Mouse (Mus musculus) mesoderm, embryonic 11.5 days (tissue): ENCODE data around the gene Gm49378.

ENCODE experiments used
- DNase-seq: peaks from one replicate; pipeline ENCODE4 v3.0.0-alpha.2; 2012; ENCODE audit warnings: low read depth, low spot score

The Gm49378 gene

DNA sequence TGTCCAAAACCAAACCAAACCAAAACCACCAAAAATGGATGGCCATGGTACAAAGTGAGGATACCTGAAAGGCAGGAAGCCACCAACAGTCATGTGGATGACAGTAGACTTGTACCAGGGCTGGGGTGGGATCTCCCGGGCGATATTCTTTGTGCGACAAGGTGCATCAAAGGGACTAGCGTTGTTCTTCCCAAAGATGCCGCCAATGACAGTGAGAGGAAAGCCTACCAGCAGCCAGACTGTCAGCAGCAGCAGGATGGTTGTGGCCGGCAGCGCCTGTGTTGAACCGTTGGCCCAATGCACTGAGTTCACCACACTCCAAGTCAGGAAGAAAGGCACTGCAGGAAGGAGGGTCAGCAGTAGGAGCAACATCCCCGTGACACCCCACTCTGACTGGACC lies at the start of gene Gm49378:
Gm49378 (minus strand) TSS at position 101 of the 400 bp plus-strand sequence.
- no peak for DNase-seq

DNA sequence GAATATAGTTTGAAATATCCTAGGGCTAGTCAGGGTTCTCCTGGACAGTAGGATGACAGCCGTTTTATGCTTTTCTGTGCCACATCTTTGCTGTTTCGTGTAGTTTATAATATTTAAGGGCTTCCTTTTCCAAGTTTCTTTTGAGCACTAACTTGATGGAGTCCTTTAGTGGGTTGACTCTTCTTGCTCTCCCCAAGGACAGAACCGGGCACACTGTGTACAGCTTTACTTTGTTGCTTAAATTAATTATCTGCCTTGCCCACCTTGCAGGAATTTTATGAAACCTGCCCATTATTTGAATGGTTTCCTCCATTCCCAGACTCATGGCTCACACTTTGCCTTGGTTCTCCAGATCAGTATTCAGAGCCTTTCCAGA lies 44.4 kb upstream of the Gm49378 start:
- no peak for DNase-seq

DNA sequence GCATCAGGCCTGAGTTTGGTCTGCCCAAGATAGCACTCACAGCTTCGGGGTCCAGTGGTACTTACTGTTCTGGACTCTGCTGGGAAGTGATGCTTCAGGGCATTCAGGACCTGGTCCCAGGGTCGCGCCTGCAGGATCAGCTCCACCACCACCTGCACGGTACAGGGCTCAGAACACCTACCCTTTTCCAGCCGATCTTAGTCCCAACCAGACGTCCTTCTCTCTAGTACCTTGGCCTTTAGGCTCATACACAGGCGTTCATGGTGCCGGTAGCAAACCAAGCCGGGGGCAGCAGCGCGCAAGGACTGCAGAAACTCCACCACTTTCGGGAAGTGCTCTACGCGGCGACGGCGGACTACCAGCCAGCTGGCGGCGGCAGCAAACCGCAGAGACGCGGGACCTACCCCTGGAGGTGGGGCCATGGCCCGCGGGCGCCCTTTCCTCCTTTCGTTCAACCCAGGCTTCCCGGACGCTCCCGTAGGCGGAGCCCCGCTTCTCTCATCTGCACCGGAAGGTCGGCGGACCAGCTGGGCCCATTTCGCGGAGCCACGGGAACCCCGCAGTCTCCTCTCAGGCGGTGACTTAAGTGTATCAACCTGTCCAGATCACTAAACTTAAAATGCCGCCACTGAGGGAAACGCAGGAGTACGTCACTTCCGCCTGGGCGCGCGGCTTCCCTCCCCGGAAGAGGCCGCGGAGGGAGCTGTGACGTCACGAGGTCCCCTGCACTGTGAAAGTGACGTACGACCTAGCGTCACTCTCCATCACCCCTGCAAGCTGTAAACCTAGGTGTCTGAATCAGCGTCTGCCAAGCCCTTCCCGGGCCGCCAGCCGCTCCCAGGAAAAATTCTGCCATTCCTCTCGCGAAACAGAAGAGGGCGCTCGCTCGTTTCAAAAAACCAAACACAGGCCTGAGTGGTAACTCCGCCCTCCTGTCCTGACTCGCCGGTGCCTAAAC lies 43.7 kb upstream of the Gm49378 start, which contains the start of gene Tinf2:
Tinf2 (minus strand) TSS at position 661 of the 958 bp plus-strand sequence.
- DNase-seq: peak; percentile 99

DNA sequence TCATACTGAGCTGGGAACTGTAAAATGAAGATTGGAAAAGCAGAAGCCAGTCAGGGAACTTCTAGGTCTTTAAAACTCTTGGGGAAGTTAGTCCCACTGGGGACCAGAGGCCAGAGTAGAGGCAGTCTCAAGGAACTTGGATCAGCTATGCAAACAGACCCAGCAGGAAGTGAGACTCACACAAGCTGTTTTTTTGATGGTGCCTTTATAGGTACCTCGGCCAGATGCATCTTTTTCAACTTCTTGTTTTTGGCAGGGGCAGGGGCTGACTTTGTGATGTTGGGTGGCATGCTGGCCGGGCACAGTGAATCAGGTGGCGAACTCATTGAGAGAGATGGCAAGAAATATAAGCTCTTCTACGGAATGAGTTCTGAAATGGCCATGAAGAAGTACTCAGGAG lies 39.9 kb upstream of the Gm49378 start:
- DNase-seq: no peak

DNA sequence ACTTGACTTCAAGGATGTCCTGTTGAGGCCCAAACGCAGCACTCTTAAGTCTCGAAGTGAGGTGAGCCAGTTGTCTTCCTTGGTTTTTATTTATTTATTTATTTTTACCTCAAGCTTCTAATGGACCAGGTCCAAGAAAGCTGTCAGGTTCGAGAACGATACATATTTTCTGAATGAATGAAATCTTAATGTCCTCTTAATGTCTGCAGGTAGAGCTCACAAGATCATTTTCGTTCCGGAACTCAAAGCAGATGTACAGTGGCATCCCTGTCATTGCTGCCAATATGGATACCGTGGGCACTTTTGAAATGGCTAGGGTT lies 35.0 kb upstream of the Gm49378 start:
- no peak for DNase-seq

DNA sequence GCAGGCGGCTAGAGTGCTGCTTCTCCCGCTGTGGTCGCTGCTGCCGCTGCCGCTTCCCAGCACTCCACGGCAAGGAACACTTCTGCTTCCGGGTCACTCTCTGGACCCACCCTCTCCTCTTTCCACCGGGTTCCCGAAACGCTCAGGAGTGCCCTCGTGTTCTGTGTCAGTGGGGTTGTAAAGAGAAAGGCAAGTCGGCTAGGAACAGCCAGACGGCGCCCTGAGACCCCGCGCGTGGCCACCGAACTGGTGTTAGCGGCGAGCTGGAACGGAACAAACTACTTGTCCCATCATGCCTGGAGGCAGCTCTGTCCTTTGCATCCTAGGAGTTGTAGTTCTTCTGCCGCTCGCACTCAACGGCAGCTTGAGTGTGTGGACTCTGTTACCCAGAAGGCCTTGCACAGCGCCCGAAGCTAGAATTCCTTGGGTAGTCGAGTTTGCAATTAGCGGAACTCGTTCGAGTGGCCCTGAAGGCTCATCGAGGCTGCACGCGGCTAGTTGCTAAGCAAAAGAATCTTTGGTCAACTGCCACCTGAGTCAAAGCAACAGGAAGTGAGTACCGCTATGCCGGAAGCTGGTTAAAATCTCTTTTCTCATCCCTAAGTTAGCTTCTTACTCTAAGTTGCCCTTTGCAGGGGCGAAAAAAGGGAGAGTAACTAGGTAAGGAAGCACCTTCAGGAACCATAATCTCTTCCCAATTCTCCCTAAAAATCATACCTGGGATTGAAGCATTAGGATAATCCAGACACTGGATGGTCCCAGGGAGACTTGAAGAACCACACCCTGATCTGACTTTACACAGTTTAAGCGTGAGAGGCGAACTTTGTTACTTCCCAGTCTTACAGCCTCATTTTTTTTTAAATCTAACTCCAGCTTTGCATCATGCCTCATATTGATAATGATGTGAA lies 34.4 kb upstream of the Gm49378 start, which contains the start of the genes Gmpr2 and Nedd8:
Gmpr2 (plus strand) TSS at position 109 of the 908 bp plus-strand sequence.
Nedd8 (minus strand) TSS at position 292 of the 908 bp plus-strand sequence.
- DNase-seq: peak; percentile 93

DNA sequence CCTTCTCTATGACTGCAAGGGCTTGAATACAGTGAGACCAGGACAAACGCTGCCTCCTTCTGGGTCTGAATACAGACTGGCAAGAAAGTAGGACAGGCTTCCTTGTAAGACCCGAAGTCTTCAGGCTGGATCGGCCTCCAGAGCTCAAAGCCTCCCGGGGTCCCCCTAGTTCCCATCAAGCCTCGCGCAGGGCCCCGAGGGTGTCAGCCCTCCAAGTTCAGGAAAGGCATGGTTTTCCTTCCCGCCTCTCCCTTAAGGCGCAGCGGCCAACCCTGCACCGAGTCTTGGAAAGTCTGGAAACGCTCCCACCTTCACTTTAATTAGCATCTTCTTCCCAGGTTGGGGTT lies 33.8 kb upstream of the Gm49378 start:
- no peak for DNase-seq

DNA sequence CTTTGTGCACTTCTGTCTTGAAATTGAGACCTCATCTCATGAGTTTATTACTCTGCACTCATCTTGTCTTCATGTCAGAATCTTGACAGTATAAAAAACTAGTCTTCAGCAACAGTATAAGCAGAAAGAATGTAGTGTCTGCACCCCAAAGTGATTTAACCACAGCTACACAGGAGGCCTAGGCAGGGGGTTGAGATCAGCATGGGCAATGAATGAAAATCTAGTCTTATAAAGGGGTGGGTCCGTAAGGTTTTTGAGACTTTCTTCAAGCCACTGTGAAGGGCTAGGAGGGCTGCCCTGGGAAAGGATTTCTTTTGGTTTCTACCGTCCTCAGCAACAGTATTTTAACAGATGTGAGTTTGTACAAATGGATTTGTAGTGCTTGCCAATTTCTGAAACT lies 22.9 kb upstream of the Gm49378 start:
- DNase-seq: no peak

DNA sequence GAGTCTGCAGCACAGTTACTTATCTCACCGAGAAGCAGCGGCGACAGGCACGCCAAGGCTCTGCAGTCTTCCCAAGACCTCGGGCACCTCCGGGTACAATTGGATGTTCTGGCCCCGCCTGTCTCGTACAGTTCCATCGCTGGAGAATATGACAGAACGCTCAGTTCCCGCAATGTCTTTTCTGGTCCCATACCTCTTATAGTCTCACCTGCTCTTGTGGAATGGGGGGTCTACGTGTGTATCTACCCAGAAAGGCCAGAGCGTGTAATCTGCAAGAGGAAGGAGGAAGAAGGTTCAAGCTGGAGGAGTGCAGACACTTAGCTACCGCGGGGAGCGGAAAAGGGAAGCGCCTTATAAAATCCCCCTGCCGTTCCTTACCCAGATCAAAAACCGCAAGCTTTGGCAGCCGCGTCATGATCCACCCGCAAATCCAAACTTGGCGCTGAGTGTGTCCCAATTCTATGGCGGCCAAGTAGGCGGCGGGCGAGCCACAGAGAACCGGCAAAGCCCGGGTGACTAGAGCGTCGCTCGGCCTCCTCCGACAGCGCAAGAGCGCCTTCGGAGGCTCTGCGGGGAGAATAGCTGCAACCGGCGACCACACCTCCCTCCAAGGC lies 22.4 kb upstream of the Gm49378 start, which contains the start of gene Mdp1:
Mdp1 (minus strand) TSS at position 549 of the 614 bp plus-strand sequence.
- DNase-seq: peak; percentile 76

DNA sequence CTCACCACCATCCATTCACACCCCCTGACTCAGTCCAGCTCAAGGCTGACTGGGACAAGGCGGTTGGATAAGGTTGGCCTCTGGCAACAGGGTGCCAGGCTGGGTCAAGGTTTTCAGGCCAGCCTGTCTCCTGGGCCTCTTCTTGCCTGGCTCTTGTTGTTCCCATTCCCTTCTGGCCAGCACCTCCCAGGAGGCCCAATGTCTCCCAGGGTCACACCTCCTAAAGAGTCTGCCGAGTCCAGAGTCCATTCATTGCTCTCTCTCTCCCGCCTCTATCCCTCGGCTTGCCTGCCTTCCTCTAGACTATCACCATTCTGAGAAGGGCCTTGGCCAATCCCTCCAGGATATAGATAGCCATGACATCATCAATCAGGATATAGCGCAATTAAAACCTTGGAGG lies 20.3 kb upstream of the Gm49378 start:
- no peak for DNase-seq

DNA sequence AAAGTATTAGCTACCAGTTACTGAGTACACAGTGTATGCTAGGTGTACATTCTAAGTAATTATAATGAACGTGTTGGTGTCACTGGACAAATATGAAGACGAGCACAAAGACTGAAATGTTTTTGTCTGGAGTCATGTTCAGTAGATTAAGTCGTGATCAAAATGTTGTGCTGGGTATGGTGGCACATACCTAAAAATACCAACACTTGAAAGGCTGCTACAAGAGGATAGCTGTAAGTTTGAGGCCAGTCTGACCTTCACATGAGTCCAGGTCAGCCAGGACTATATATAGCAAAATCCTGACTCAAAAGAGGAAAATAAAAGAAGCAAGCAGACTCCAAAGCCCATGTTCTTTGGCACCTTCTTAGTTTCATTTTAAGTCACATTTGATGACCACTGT lies 19.2 kb upstream of the Gm49378 start:
- no peak for DNase-seq

DNA sequence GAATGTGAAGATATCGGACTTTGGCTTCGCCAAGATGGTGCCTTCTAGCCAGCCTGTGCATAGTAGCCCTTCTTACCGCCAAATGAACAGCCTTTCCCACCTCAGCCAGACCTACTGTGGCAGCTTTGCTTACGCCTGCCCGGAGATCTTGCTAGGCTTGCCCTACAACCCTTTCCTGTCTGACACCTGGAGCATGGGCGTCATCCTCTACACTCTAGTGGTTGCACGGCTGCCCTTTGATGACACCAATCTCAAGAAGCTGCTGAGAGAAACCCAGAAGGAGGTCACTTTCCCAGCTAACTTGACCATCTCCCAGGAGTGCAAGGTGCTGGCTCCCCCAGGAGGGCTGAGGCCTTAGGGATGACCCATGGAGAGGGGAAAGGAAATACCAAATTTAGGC lies 13.8 kb upstream of the Gm49378 start:
- no peak for DNase-seq

DNA sequence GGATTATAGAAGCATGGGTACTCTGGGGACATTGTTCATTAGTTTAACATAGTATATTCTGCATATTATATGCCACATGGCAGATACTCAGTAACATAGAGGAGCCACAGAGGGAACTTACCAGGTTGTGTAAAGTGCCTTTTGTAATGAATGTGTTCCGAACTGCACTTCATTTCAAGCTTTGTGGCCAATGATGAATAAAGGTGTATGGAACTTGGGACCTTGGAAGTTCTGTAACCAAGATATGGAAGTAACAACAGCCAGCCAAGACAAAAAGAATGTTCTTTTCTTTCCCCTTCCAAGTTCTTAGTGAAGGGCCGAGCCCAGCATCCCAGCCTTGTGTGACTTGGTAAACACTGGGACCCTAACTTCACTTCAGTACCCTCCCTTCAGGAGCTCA lies 12.2 kb upstream of the Gm49378 start, which contains the start of gene Tssk4:
Tssk4 (plus strand) TSS at position 301 of the 400 bp plus-strand sequence.
- no peak for DNase-seq

DNA sequence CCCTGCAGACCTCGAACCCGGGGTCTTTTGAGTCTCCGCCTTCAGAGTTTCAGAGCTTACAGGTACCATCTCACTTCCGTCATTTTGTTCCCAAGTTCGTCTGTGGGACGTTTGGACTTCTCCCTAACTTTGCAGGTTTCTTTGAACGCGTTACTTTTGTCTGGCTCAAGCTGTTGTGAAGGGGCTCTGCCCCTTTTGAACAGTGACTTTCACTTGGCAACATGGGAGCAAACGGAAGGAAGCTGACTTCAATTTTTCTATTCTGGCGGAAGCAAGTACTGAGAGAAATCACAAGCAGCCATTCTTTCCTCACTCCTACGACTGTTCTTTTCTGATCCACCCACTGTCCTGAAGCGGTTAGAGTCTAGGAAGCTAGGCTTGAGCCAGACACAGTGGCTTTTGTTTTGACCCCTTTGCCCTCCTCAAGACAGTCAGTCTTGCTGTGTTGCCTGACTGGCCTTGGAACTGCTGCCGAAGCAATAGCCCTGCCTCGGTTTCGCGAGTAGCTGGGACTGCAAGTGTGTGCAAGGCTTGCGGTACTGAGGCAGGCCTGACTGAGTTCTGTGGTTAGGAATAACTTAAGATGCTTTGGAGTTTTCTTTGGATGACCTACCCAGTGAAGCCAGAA lies 6.7 kb upstream of the Gm49378 start:
- peak; percentile 6 for DNase-seq

DNA sequence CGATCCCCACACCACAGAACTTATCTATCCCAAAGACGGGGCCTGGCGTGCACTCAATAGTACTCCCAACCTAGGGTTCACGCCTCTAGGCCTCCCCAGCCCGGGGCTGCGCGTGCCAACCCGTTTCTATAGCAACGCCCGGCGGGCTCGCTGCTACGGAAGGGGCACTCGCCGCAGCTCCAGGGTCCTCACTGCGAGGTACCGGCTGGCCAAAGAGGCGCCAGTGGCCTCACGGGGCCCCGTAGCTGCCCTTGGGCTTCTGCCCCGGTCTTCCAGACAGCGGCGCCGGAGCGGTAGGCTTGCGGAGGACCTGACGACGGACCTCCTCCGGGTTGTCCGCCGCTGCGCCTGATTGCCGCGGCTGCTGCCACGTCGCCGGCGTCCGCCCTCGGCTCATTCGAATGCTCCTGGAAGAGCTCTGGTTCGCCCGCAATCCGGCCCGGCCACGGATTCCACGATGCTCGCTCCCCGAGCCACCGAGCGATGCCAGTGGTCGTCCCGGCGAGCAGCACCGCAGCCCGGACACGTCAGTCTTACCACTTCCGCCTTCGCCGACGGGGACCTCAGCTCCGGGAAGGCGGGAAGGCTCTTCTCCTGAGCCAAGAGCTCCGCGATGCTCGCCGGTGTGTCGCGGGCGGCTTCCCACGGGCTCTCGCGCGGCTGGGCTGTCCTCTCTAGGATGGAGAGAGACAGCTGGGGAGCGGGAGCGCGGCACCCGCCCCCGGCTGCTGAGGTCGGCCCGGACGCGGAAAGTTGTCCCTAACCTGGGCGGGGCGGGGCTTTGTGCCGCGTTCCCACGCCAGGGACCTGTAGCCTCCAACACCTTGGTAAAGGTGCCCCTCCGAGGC lies 5.6 kb upstream of the Gm49378 start, which contains the start of gene Tm9sf1:
Tm9sf1 (minus strand) TSS at position 747 of the 848 bp plus-strand sequence.
- DNase-seq: peak; percentile 75

DNA sequence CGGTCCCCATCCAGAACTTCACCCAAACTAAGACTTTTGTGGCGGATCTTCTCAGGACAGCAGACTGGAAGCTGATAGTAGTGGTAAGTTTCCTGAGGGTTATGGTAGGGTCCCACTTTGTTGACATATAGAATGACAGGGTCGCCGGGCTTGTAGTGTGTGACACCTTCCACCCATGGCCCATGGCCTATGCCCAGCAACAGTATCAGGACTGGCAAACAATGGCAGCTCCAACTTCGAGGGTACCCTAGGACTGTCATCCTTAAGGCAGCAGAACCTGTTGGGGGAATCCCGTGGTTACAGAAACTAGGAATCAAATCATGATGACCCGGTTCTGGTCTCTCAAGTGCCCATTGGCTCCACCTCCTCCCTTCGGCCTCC lies 5.0 kb upstream of the Gm49378 start:
- no peak for DNase-seq

DNA sequence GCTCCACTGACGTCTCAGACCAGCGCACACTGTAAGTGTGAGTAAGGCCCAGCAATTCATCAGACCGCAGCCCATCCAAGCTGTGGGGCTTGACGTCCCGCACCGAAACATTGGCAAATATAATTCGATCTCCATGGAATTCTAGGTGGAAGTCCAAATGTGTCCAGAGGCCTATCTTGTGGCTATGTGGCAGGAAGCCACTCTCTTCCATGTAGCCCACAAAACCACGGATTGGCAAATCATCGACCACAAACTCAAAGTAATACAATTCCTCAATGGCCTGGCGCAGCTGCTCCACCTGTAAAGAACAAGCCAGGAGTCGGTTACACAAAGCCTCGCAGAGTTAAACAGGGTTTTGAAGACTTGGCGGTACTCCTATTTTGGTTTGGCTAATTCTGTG lies 3.6 kb upstream of the Gm49378 start:
- no peak for DNase-seq

DNA sequence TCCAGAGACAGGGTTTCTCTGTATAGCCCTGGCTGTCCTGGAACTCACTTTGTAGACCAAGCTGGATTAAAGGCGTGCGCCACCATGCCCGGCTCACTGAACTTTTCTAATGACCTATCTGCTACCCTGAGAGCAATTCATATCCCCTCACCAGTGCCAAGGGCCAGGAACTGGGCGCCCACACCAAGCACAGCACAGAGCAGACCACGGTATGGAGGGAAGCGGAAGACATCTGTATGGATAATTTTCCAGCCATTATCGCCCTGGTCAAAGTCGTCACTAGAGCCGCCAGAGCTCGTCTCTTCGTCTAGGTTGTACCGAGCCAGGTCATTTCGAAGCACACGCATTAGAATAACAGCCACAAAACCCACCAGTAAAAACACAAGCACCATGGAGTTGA lies 3.1 kb upstream of the Gm49378 start:
- DNase-seq: no peak

DNA sequence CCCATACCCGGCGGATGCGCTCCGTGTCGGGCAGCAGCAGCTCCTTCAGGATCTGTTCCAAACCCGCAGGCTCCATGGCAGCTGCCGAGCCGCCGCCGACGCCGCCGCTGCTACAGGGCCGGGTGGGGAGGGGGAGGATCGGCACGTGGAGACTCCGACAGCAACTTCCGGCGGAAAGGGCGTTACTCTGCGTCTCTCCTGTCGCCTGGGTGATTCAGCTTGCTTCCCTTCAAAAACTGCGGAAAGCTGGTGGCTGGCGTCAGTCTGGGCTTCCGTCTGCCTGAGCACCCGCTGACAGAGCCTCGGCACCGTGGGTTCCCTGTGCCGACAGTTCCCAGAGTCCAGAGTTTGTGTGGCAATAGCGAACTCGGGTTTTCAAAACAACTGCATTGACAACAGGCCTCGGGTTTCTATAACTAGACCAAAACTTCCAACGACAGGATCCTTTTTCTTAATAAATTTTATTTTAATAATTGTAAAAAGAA lies 2.1 kb downstream of the Gm49378 start, which contains the start of gene Ipo4:
Ipo4 (minus strand) TSS at position 435 of the 485 bp plus-strand sequence.
- DNase-seq: peak; percentile 90
